Mouse (Mus musculus) midbrain, embryonic 11.5 days (tissue): ENCODE measurements around the gene Myh7. TPM values are rescaled to one million over a fixed set of nuclear protein-coding genes. Genes with fewer than 3 reads are reported as not detected.
"Not testable (repeated sequence)": the region's sequence is repeated elsewhere in the genome, so short reads cannot be mapped to it uniquely, and the experiment has no call there.

Experiments
- ATAC-seq: fragments of 200-750 bp; cut with Nextera tagmentation; 2 replicates; pipeline ENCODE4 v1.8.0; 2017; ENCODE audit warnings: moderate TSS enrichment, moderate library complexity; ENCODE audit not compliant: low FRiP score
- DNase-seq: peaks from one replicate; pipeline ENCODE4 v3.0.0; 2015; ENCODE audit warnings: low spot score; ENCODE audit errors: missing footprints
- H3K27ac ChIP-seq: fragments of 300-500 bp; sonication (generic); 2 replicates; pipeline ENCODE4 v1.5.1; 2014; ENCODE audit warnings: low read depth, low read length
- H3K27me3 ChIP-seq: fragments of 300-500 bp; sonication (generic); 2 replicates; pipeline ENCODE4 v1.6.1; 2014; ENCODE audit warnings: mild to moderate bottlenecking, low read length, moderate library complexity, mixed read lengths; ENCODE audit not compliant: control insufficient read depth, insufficient read depth
- H3K36me3 ChIP-seq: fragments of 300-500 bp; sonication (generic); 2 replicates; pipeline ENCODE4 v1.6.1; 2014; ENCODE audit warnings: mild to moderate bottlenecking, low read length, moderate library complexity, mixed read lengths; ENCODE audit not compliant: control insufficient read depth, insufficient read depth
- H3K4me1 ChIP-seq: fragments of 300-500 bp; sonication (generic); 2 replicates; pipeline ENCODE4 v1.6.1; 2014; ENCODE audit warnings: low read length; ENCODE audit not compliant: control insufficient read depth, insufficient read depth
- H3K4me2 ChIP-seq: fragments of 300-500 bp; sonication (generic); 2 replicates; pipeline ENCODE4 v1.6.1; 2014; ENCODE audit warnings: mild to moderate bottlenecking, moderate library complexity
- H3K4me3 ChIP-seq: fragments of 300-500 bp; sonication (generic); 2 replicates; pipeline ENCODE4 v1.5.1; 2014; ENCODE audit warnings: low read depth, low read length
- H3K9ac ChIP-seq: fragments of 300-500 bp; sonication (generic); 2 replicates; pipeline ENCODE4 v1.6.1; 2014; ENCODE audit warnings: low read length
- H3K9me3 ChIP-seq: fragments of 300-500 bp; sonication (generic); 2 replicates; pipeline ENCODE4 v1.6.1; 2016; ENCODE audit warnings: low read length; ENCODE audit not compliant: control insufficient read depth
- WGBS: fragments of 180-500 bp; shearing (Covaris S2); extraction: QIAGEN DNeasy Blood & Tissue Kit; methylation state at CpG from one replicate; pipeline ENCODE4 v1.1.7; 2014; 5-methylcytosine and 5-hydroxymethylcytosine counted together
- polyA plus RNA-seq: library from polyadenylated mRNA; unstranded; fragments of >200 nt; fragmentation: Nextera tagmentation; extraction: Ambion mirVana; gene quantifications from 2 replicates; pipeline ENCODE4 v1.2.1, GENCODE M21; 2014

Myh7 gene
- polyA plus RNA-seq, 1 experiment from 2014 or later: 1.1 TPM

DNA sequence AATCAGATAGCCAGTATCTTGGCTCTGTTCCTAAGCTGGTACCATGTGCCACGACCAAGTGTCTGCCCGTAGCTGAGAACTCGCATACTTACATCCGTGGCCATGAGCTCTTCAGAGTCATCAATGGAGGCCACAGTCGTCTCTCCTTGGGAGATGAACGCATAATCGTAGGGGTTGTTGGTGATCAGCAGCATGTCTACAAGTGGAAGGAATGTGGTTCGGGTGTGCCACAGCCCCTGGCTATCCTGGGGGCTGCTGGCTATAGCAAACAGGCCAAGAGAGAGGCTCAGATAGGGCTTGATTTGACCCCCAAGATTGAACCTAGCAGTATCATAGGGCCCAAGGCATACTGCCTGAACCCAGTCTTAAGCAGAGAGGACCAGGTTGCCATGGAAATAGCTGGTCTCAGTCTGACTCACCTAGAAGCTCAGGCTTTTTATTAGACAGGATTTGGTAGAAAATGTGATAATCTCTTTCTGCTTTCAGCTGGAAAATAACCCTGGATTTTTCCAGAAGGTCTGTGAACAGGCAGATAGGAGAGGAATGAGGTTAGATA is 4.5 kb downstream of the Myh7 start:
- Histone ChIP-seq H3K27ac (no peak overlapping the region), H3K27me3 (no peaks in the 10 kb centered on the region), H3K4me1 (peaks cover 10% of the 10 kb centered on the region), H3K9me3 (no peaks in the 10 kb centered on the region), H3K4me3 (no peak overlapping the region), H3K36me3 (no peaks in the 10 kb centered on the region), H3K9ac (no peak overlapping the region), H3K4me2 (no peak overlapping the region)
- WGBS: 87% methylated on average over 8 of the region's 8 CpGs
- ATAC-seq: no peak
- DNase-seq: no peak

- Histone ChIP-seq H3K27me3 (no peaks in the 10 kb centered on the region), H3K36me3 (no peaks in the 10 kb centered on the region), H3K4me2 (no peak overlapping the region), H3K27ac (no peak overlapping the region), H3K9me3 (no peaks in the 10 kb centered on the region), H3K9ac (no peak overlapping the region), H3K4me3 (no peak overlapping the region), H3K4me1 (no peaks in the 10 kb centered on the region)
- DNase-seq (peak; percentile 6), ATAC-seq (no peak)
- WGBS: 92% methylated on average over 13 of the region's 13 CpGs
These were observed 5.5 kb downstream of the Myh7 start for GRCm38 (mm10) chr14:54988882-54989281.

GRCm38 (mm10) chr14:54988350-54988874 is 6.0 kb downstream of the Myh7 start:
- not testable (repeated sequence) for H3K36me3 ChIP-seq, H3K9me3 ChIP-seq, H3K4me1 ChIP-seq, H3K4me2 ChIP-seq, ATAC-seq, H3K9ac ChIP-seq, H3K27ac ChIP-seq, DNase-seq, H3K4me3 ChIP-seq, H3K27me3 ChIP-seq
- WGBS: 92% methylated on average over 9 of the region's 9 CpGs

DNA sequence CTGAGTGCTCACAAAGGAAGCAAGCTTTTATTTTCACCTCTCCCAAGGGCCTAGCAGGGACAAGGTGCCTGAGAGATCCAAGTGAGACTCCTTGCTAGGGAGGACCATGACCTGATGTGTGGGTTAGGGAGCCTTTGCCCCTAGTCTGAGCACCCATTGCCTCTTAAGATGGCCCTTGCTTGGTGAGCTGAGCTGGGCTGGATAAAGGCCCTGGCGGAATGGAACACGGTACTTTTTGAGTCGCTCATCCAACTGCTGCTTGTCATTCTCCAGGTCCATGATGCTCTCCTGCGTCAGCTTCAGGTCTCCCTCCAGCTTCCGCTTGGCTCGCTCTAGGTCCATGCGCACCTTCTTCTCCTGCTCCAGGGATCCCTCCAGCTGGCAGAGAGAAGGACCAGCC is 12.5 kb downstream of the Myh7 start:
- H3K4me2 ChIP-seq: no peak overlapping the region
- ATAC-seq (no peak), DNase-seq (peak; percentile 68)
- WGBS: 93% methylated on average over 7 of the region's 7 CpGs
- H3K27ac ChIP-seq: no peak overlapping the region
- no peak overlapping the region for H3K4me3 ChIP-seq
- H3K9me3 ChIP-seq: no peaks in the 10 kb centered on the region
- H3K27me3 ChIP-seq: no peaks in the 10 kb centered on the region
- no peaks in the 10 kb centered on the region for H3K36me3 ChIP-seq
- H3K9ac ChIP-seq: no peak overlapping the region
- H3K4me1 ChIP-seq: no peaks in the 10 kb centered on the region

DNA sequence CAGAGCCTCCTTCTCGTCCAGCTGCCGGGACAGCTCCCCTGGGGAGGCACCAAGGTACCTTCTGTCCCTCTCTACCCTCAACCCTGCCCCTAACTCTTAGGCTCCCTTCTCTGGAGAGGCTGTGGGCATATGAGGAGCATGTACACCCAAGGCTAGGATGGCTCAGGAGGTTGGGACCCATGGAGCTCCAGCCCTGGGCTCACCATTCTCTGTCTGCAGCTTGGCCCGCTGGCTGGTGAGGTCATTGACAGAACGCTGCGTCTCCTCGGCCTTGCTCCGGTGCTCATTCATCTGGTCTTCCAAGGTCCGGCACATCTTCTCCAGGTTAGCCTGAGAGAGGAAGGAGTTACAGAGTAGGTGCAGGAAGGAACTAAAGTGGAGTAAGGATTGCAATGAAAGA is 15.8 kb downstream of the Myh7 start:
- Histone ChIP-seq H3K27ac (no peak overlapping the region), H3K36me3 (no peaks in the 10 kb centered on the region), H3K4me3 (no peak overlapping the region), H3K9me3 (no peaks in the 10 kb centered on the region), H3K4me2 (no peak overlapping the region), H3K4me1 (peaks cover 8% of the 10 kb centered on the region), H3K9ac (no peak overlapping the region), H3K27me3 (no peaks in the 10 kb centered on the region)
- ATAC-seq (no peak), DNase-seq (no peak)
- 92% methylated on average over 8 of the region's 8 CpGs for WGBS

DNA sequence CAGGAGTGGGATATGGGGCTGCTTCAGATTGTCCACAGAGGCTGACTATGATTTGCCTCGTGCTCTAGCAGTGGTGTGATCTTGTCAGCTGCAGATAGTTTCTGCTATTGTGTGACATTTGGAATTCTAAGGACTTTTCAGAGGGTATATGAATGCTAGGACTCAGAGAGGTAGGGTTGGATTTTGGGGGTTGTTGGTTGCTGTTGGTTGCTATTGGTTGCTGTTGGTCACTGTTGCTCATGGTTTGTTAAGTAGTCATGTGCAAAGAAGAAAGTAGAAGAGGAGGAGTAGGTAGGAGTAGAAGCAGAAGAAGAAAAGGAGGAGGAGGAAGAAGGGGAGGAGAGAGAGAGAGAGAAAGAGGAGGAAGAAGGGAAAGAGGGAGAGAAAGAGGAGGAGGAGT is 17.8 kb downstream of the Myh7 start, which contains the start of gene Gm17428:
Gene Gm17428 (plus strand): TSS at position 301 of the 400 bp plus-strand sequence.
- Histone ChIP-seq H3K4me2 (no peak within 1 kb of the TSS), H3K4me1 (peaks cover 8% of the 10 kb centered on the region), H3K9me3 (no peaks in the 10 kb centered on the region), H3K4me3 (no peak within 1 kb of the TSS), H3K27ac (no peak within 1 kb of the TSS), H3K9ac (no peak within 1 kb of the TSS), H3K36me3 (no peaks in the 10 kb centered on the region), H3K27me3 (no peaks in the 10 kb centered on the region)
- ATAC-seq (no peak), DNase-seq (no peak)
- WGBS: 76% methylated on average over 1 of the region's 1 CpGs

DNA sequence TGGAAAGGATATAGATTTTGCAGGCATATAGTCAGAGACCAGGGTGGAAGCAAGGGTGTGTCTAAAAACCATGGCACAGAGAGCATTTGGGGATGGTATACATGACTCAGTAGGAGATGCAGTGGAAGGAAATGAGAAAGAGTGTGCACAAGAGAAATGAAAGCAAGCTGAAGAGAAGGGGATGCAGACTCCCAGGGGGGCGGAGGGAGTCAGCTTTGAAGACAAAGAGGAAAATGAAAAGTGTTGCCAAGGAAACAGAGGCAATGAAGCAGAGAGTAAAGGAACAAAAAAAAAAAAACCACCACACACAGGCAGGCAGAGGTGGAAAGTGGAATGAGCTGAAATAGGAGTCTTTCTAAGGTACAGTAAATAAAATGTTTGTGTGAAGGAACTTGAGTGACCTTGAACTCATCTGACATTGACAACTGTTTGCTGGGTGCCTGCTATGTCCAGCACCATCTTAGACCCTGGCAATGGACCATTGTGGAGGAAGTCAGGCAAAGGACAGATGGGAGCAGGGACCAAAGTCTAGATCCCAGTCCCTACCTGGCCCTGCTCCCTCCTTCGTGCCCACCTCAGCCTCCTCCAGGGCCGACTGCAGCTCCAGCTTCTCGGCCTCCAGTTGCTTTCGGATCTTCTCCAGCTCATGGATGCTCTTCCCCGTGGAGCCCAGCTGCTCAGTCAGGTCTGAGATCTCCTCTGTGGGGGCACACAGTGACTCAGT is 20.2 kb downstream of the Myh7 start:
- H3K9me3 ChIP-seq: no peaks in the 10 kb centered on the region
- no peak overlapping the region for H3K9ac ChIP-seq
- H3K4me1 ChIP-seq: peaks cover 8% of the 10 kb centered on the region
- H3K4me2 ChIP-seq: no peak overlapping the region
- H3K4me3 ChIP-seq: no peak overlapping the region
- H3K27ac ChIP-seq: no peak overlapping the region
- 74% methylated on average over 6 of the region's 6 CpGs for WGBS
- DNase-seq: peak; percentile 81
- ATAC-seq: no peak
- H3K36me3 ChIP-seq: no peaks in the 10 kb centered on the region
- no peaks in the 10 kb centered on the region for H3K27me3 ChIP-seq

DNA sequence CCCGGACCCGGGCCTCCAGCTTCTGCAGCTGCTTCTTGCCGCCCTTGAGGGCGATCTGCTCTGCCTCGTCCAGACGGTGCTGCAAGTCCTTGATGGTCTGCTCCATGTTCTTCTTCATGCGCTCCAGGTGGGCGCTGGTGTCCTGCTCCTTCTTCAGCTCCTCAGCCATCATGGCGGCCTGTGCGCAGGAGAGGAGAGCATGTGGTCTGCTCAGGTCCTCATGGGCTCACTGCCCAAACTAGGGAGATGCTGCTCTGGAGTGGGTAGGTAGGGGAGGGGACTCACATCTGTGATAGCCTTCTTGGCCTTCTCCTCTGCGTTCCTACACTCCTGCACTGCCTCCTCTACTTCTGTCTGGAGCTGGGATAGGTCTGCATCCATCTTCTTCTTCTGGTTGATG is 21.6 kb downstream of the Myh7 start:
- DNase-seq, H3K9ac ChIP-seq, H3K4me3 ChIP-seq, H3K27me3 ChIP-seq, ATAC-seq, H3K9me3 ChIP-seq, H3K4me2 ChIP-seq, H3K27ac ChIP-seq, H3K36me3 ChIP-seq, H3K4me1 ChIP-seq: not testable (repeated sequence)
- WGBS: 91% methylated on average over 7 of the region's 11 CpGs

- no peak overlapping the region for H3K4me2 ChIP-seq
- no peak overlapping the region for H3K27ac ChIP-seq
- no peaks in the 10 kb centered on the region for H3K4me1 ChIP-seq
- H3K36me3 ChIP-seq: no peaks in the 10 kb centered on the region
- no peak for ATAC-seq
- H3K4me3 ChIP-seq: no peak overlapping the region
- H3K27me3 ChIP-seq: no peaks in the 10 kb centered on the region
- no peaks in the 10 kb centered on the region for H3K9me3 ChIP-seq
- DNase-seq: no peak
- no peak overlapping the region for H3K9ac ChIP-seq
These were observed 26.1 kb downstream of the Myh7 start for GRCm38 (mm10) chr14:54968344-54968743.
